Mouse (Mus musculus) testis, adult 2 months (tissue): Measurements from ENCODE around the gene Inhbb.

Experiments
- CTCF ChIP-seq: fragments of 200-500 bp; IDR thresholded peaks from 2 replicates; pipeline ENCODE4 v1.5.1; 2012; ENCODE audit warnings: low read depth, mild to moderate bottlenecking, inconsistent platforms, low read length, moderate library complexity; ENCODE audit not compliant: control insufficient read depth, insufficient read depth, insufficient replicate concordance
- POLR2A ChIP-seq: fragments of 200-500 bp; IDR thresholded peaks from 2 replicates; pipeline ENCODE4 v1.6.1; 2012; ENCODE audit warnings: low read depth, mild to moderate bottlenecking, inconsistent platforms, low read length, moderate library complexity; ENCODE audit not compliant: control insufficient read depth

GRCm38 (mm10) chr1:119391311-119391710 is 30.7 kb downstream of the Inhbb start:
- TF ChIP-seq POLR2A (no peak), CTCF (no peak)
